Mouse (Mus musculus) c-Kit-positive CD71-negative TER-119-negative erythroid progenitor cells, embryonic 14.5 days (primary cell): ENCODE data around the gene Kdm6b.

Experiments used
- DNase-seq: peaks from one replicate; pipeline ENCODE4 v3.0.0-alpha.2; 2013; ENCODE audit warnings: low read depth

Kdm6b gene

DNA sequence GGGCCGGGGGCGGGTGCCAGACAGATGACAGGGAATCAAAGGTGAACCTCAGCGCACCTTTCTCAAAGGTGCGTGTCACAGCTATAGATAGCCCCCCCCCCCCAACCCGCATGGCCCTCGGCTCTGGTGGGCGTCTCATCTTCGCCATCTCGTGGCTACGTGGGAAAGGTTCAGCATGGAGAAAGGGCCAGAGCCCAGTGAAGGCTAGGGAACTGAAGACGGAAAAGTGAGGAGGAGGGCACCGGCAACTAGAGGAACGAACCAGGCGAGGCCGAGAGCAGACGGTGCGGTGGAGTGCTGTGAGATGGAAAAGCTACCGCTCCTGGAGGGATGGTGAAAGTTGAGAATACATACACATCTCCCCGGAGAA is 6.0 kb upstream of the Kdm6b start:
- no peak for DNase-seq

DNA sequence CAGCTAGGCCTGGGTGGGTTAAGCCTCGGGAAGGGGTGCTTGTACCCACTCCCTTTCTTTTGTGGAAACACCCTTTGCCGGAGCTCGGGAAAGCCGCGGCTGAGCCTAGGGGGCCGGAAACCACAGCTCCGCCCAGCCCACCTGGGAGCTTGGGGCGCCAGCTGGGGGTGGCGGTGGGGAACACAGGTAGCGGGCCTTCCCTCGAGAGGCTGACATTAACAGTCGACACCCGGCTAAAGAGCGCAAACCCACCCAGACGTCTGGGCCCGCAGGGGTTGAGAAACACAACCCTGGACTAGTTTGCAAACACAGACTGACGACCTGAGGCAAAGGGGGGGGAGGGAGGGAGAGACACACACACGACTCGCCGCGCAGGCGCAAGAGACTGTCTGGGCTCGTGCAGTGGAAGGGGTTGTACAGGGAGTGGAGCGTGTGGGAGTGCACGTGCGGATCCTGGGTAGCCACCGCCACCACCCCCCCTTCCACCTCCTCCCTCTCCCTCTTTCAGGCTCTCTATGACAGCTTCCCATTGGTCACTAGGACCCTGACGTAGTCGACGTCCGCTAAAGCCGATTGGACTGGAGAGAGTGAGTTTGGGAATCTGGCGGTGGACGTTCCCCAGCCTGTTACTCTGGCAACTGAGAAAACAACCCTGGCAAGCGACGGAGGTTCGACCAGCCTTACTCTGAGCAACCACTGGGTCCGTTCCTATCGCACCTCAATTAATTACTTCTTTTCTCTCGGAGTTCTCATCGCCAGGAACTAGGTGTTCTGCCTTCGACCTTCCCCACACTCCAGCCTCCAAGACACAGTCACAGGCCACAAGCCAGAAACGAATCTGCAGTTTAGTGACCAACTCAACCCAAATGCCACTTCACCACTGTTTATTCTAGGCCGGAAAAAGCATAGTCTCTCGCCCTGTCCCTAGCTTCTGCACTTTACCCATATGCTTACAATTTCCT is 5.3 kb upstream of the Kdm6b start:
- no peak for DNase-seq

DNA sequence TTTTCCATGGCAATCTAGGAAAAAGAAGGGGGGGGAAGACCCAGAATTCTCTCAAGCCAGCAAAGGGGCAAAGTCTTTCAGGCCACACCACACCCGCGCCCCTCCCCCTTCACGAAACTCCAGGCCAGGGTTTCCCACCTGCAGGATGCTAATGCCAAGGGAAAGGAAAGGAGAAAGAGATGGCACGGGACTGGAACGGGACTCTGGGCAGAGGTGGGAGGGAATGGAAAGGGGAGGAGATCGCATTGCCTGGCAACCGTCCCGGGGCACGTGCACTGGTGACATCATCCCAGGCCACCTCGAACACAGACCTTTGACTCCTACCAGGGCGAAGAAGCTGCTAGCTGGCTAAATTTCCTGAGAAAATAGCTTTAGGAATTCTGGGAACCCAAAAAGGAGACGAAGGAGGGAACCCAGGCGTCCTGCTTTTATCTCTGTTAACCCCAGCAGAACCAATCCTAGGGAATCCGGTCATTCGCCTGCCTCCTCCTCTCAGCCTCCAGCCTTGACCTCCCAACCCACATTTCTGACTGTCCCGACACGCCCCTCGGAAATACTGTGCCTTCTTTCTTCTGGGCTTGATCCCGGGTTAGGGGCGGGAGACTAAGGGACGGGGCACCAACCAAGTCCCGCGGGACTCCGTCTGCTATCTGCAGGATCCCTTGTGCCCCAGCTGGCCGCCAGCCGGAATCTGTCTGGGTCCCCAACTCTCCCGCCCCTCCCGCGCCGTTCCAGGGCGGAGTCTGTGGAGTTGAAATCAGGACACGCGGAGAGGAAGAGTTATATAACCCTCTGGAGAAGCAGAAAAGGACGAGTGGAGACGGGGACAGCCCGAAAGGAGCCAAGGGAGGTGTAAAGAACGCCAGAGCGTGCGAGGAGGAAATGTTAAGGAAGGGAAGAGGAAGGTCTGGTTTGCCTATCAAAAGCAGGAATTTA is 4.2 kb upstream of the Kdm6b start:
- DNase-seq = no peak

DNA sequence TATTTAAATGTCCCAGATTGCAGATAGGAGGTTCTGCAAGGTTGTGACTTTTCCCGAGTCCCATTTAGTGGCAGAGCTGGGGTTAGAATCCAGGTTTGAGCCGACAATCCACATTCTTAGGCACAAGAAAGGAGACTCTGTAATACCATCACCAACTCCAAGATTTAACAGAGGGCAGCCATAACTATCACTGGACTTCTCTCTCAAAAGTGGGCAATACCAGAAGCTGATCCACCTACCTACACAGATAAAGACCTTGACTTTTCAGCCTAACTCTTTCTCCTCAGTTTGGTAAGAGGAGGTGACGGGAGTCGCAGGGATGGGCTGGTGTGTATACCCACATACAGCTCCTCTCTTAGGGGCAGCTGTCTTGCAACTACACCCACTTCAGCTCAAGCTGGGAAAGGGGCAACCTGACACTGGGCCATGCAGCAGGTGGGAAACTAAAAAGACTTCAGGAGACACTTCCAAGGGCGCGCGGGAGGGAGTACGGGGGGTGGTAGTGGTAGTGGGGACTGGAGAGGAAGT is 3.5 kb upstream of the Kdm6b start:
- no peak for DNase-seq

DNA sequence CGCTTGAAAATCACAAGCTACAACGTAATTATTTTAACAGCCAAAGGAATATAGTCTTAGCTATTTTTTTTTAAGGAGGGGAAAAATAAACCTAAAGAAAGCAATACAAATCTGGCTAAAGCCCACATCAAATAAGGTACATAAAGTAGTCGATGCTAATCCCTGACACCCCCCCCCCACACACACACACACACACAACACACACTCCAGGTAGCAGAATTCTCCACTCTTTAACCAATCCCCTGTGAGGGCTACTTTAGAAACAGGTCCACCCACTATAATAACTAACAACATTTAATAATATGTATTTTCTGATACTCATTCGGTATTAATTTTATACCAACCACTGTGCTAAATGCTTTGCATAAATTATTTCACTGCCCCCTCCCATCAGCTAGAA is 3.0 kb upstream of the Kdm6b start:
- DNase-seq = no peak

DNA sequence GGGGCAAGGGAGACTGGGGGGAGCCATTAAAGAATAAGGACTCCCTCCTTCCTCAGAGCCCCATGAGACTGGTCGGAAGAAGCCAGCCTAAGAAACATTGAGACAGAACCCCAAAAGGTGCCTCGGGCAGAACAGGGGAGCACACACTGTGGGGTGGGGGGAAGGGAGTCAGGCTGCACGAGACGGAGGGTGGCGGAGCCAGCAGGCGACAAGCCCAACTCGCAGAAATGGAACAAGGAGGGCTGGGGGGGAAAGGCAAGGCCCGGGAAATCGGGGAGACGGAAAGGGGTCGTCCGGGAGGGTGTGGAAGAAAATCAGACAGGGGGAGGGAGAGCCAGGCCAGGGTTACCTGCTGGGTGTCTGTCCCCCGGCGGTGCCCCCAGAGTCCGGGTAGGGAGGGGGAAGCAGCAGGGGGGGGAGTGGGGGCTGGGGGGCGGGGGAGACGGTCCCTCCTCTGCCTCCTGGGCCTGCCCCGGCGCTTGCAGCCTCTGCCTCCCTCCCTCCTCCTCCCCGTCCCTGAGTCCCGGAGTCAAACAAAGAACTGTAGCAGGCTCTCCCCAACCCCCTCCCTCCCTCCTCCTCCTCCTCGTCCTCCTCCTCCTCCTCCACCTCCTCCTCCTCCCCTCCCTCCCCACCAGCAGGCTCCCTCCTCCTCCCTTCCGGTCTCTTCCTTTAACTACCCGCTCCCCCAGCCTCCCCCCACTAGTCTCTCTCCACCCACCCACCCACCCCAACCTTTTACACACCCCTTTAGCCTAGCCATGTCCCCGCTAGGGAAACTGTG is 2.4 kb upstream of the Kdm6b start:
- no peak for DNase-seq

DNA sequence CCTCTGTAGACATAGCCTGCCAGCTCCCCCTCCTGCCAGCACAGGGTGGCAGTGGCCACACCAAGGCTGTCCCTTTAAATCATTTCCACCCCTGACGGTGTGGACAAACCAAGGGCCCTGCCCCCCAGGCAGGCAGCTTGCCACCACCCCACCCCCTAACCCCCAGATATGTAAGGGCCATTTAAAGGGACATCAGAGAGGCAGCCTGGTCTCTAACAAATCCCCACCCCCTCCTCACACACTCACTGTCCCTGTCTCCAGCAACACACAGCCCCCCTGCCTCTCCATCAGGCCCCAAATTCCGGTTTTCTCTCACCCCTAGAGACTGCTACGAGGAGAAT is 1.8 kb upstream of the Kdm6b start:
- no peak for DNase-seq

DNA sequence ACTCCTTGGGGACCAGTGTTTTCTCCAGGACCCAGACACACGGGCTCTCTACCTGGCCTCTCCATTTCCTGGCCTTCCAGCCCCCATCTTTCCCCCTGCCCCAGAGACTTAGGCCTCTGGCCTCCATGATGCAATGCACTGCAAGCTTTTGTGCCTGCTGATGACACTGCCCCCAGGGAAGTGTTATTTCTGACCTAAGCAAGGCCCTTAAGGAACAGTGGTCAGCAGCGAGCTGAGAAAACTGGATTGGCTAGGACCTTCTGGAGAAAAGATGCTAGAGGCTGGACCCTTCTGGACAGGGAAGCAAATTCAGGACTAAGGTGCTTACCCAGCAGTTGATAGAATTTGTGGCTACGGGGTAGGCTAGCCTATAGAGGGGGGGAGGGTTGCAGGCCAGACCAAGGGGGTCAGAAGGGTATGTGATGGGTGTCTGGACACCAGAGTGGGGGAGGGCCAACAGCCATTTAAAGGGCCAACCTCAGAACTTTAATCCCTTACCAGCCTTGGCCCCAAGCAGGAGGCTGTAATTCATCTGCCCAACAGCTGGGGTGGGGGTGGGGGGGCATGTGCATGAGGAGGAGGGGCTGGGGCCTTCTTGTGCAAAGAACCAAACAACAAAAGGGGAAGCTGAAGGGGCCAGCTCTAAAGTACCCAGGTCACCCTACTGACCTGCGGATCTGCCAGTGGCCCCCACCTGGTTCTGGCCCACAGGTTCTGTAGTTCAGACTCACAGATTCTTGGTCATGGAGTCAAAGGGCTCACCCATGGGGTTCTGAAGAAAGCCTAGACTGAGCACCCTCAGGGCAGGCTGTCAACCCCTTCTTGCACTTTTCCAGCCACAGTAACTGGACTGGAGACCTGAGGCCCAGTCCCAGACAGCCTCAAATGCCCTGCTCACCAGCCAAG is 1.2 kb upstream of the Kdm6b start:
- no peak for DNase-seq

DNA sequence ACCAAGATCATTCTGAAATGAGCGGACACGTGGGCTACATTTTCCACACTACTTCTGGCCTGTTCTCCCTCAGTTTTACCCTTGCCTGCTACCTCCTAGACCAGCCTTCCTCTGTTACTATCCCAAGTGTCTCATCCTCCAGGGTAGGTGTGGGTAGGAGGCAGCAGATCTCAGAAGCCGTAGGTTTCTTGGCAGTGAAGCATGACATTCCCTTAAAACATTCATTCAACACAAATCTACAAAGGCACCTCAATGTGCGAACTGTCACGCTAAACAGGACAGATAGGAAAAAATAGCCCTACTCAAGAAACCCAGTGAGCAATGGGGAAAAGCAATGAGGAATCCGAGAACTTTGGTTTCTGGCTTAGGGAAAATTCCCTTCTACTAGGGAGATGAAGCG is 927 bp downstream of the Kdm6b start:
- no peak for DNase-seq

DNA sequence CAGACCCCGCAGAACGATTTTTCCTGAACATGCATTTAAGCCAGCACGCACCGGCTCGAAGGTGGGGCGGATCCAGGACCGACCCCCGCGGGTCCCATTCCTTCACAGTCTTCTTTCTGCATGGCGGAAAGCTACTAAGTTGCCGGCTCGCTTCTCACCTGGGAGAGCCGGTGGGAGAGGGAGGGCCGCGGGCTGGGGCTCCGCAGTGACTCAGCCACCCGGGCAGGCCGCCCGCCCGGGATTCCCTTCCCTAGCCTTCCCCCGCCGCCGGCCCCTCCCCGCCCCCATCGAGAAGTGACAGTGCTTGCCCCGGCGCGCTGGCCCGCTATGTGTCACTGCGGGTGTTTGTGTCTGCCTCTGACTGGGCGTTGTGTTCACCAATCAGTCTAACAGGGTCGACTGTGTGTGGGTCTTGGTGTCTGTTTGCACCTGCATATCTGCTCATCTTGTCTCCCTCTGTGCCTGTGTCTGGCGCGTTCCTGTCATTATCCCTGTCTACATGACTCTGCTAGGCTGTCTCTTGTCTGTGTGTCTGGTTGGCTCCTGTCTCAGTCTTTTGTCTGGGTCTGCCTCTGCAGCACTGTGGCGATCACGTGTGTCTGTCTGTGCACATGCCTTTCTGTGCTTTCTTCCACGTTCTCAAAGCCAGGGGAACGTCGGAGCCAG is 1.8 kb downstream of the Kdm6b start:
- no peak for DNase-seq

DNA sequence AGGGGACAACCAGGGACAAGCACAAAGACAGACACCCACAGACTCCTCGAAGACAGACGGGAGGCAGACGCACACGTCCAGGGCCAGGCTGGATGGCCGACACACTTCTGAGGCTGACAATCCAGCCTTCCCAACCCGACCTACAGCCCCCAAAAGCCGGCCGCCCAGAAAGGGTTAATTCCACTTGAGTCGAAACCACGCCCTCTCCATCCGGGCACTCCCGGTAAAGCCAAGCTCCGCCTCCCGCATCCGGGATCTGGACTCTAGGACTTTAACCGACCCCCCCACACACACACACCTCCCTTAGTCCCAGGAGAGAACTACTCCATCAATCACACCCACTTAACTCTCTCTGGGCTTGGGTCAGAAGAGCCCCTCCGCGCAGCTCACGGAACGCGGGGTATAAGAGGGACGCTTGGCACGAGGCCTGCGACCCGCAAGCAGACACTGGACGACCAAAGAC is 2.4 kb downstream of the Kdm6b start:
- DNase-seq = peak; percentile 94

DNA sequence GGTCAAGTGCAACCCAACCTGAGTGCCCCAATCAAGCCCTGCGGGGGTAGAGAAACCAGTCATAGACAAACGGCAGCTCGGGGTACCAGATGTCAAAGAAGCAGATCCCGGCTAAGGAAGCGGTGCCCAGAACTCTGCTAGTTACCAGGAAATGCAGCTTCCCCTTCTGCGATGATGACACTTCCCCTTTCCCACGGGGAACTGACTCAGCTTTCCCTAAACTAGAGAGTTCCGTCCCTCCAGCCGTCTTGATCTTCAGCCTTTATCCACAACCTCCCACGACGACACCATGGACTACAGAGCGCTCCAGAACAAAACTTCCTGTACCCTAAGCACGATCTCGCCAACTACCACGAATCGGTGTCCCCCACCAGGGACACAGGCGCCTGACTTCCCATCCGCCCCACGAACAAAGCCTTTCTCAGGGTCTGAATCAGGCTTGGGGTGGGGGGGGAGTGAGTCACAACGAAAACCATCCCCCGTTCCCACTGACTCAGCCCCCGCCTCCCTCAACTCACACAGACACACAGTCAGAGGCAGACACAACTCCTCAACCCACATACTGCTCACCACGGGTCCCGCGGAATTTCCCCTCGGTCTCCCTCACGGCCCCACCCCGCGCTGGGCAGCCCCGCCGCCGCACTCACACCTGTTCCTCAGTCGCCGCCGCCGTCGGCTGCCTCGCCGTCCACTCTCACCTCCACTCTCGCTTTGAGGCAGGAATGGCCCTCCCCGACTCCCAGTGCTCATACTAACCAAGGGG is 3.0 kb downstream of the Kdm6b start:
- no peak for DNase-seq

DNA sequence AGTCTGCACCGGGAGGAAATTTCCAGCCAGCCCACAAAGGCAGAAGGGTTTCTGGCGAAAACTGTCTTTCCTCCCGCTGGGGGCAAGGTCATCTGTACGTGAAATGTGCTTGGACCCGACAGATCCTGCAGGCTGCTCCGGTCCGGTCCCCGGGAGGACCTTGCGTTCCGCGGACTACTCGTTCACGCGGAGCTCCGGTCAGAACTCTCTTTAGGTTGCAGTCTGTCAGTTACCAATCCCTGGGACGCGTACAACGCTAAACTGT is 3.5 kb downstream of the Kdm6b start:
- DNase-seq = no peak

DNA sequence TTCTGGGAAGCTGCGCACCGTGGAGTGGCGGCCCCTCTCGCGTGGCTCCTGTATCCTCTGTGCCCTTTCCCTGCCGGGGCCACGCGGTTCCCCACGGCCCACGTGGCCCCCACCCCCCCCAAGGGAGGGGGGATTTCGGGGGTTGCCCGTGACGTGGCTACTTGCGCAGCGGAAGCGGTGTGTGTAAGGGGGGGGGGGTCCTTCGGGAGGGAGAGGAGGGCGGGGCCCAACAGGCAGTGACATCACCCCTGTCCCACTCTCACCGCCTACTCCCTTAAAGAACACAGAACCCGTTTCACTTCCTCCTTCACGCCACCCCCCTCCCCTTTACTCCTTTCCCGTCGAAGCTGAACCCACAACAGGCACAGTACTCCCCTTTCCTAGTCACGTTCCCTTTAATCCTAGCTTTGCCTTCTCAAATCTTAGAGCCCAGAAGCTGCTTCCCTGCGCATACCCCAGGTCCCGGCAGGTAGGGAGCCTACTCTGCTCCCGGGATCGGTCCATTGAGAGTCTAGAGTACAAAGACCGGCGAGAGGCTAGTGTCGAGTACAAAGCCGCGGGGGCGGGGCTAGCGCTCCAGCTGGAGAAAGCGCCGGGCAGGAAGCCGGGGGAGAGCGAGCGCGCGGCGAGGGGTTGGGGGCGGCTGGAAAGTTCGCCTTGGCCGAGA is 4.0 kb downstream of the Kdm6b start:
- no peak for DNase-seq

DNA sequence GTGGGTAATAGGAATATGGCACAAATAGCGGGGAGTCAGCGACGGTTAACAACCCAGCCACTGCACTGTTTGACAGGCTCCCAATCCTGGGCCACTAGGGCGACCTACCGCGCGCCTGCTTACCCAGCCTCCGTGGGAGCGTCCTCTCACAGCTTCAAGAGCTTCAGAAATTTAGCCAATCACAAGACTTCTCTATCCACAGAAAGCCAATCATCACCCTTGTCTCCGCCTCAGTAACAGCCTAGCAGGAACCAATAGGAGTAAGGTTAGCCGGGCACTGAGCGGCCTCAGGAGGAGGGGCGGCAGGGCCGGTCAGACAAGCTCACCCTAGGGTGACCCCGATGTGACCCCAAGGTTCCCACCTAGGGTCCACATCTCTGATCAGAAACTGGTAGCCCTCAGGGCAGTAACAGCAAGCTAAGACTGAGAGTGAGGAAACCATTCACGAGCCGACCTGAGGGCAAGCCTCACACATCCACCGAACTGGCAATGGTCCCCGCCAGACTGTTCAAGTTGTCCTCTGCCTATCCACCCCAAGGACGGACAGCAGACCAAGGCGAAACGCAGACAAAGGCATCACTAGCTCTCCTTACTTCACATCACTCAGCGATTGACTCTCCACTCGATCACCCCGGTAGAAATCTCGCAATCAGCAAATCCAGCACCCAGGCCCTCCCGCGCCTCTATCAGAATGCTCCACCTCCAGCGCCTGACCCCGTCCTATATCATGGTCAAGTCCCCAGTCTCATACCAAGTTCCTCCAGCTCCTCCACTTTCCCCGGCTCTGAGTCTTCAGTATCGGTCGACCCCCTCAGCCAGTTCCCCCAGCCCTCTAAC is 4.7 kb downstream of the Kdm6b start:
- DNase-seq = no peak

DNA sequence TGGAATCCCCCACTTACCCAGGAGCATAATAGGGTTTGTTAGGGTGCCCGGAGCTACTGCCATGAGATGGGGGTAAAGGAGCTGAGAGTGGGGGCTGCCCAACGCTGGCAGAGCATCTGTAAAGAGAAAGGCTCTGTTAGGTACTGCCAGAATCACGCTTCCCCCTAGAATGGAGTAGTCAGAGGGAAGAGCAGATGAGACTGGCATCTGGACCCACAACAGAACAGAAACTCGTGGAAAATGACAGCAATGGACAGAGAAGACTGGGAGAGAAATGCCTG is 5.8 kb downstream of the Kdm6b start:
- no peak for DNase-seq

DNA sequence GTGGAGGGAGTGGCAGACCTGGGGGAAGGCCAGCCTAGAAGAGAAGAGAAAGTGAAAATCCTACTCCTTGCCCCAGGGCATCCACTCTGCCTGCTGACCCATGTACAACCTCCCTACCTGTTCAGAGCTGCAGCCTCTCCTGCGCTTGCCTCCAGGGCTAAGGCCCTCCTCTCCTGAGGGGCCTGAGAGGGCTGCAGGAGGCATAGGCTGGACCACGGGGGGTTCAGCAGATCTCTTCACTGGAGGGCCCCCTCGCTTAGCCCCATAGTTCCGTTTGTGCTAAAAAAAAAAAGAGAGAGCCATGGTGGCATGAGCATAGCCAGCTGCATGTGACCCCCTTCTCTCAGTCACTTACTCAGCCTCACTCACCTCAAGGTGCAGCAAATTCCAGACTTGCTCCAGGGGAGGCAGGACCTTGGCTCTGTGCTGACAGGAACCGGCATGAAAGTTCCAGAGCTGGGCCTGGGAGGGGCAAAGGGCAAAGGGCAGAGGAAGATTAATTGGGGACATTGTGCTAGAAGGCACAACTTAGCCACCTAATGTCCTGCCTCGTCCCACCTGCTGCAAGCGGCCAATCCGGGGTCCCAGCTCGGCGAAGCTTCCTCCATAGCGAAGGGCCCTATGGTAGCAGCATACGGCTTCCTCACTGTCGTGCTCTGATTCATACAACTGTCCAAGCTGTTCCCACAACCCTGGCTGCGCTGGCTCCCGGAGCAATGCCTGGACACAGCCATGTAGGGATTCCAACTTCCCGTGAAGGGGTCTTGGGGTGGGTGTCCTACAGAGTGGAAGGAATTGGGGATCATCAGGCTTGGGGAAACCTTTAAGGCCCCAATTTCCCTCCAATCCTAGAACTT is 6.4 kb downstream of the Kdm6b start:
- no peak for DNase-seq

DNA sequence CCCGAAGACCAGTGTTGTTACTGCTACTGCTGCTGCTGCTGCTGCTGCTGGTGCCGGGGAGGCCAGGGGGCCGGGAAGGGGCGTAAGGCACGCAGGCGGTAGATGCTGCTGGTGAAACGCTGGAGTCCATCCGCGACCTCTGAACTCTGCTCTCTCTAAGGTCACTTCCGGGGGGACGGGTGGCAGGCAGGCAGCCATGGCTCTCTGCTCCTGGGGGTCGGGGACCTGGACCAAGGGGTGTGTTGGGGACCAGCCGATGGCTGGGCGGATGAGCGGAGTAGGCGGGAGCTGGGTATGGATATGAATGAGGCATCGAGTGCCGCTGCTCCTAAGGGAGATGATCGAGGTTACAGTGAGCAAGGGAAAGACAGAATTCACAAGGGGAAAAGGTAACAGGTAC is 7.2 kb downstream of the Kdm6b start:
- no peak for DNase-seq
